Mouse (Mus musculus): Measurements from ENCODE around the gene Slc7a1.

DNA sequence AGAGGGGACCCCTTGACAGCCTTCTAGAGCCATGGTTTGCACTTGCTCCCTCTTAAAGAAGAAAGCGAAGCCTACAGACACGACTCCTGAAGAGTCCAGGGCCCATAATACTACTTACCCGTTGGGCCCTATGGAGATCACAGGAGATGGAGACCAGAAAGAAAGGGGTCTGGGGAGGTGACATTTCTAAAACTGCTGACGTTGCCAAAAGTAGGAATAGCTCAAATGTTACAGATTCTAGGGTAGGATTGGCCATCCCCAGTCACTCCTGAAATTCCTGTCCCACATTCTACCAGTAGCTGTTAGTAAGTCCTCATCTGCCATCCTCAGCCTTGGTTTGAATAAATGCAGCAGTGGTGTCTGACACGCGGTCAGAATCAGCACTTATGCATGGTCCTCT, 117.6 kb downstream of the Slc7a1 start:
- TF ChIP-seq CTCF (IDR thresholded peaks at IDR 0.05; ENCODE audit: extremely low read depth, insufficient read depth, insufficient read length, insufficient replicate concordance) (no peak), POLR2A (IDR thresholded peaks at IDR 0.05; ENCODE audit: low read depth, low read length) (no peak)

All from spleen, adult 2 months (tissue).